Mouse (Mus musculus) myocyte (in vitro differentiated cells): ENCODE measurements around the gene Lnx2. TPM values are rescaled to one million over a fixed set of nuclear protein-coding genes. Genes with fewer than 3 reads are reported as not detected.

Experiments
- H3K27me3 ChIP-seq: one replicate; pipeline ENCODE4 v1.6.1; 2011; ENCODE audit not compliant: control insufficient read depth, insufficient read depth, insufficient read length
- H3K36me3 ChIP-seq: one replicate; pipeline ENCODE4 v1.6.1; 2011; ENCODE audit not compliant: control insufficient read depth, insufficient read depth
- H3K4me2 ChIP-seq: one replicate; pipeline ENCODE4 v1.6.1; 2011; ENCODE audit warnings: low read depth, control low read depth
- H3K4me3 ChIP-seq: one replicate; pipeline ENCODE4 v1.5.1; 2011; ENCODE audit warnings: mild to moderate bottlenecking, control low read depth, moderate library complexity
- H3K79me2 ChIP-seq: one replicate; pipeline ENCODE4 v1.6.1; 2011; ENCODE audit not compliant: control insufficient read depth, insufficient read depth
- H3ac ChIP-seq: one replicate; pipeline ENCODE4 v1.6.1; 2011; ENCODE audit not compliant: control insufficient read depth, insufficient read length
- CEBPB ChIP-seq: IDR thresholded peaks from 2 replicates; pipeline ENCODE4 v1.6.1; 2011; ENCODE audit warnings: mild to moderate bottlenecking, moderate library complexity; ENCODE audit not compliant: poor library complexity, insufficient read depth, severe bottlenecking
- E2F4 ChIP-seq: IDR thresholded peaks from one replicate; pipeline ENCODE4 v1.6.1; 2011; ENCODE audit warnings: mild to moderate bottlenecking, control low read depth, moderate library complexity; ENCODE audit not compliant: insufficient read depth
- MAX ChIP-seq: IDR thresholded peaks from one replicate; pipeline ENCODE4 v1.6.1; 2011; ENCODE audit warnings: low read depth, mild to moderate bottlenecking, control low read depth
- MYOD1 ChIP-seq, 3 experiments: IDR thresholded peaks; one replicate each; pipeline ENCODE4 v1.6.1; 2011; ENCODE audit warnings: control low read depth in 2 of 3, low read depth in 2 of 3, mild to moderate bottlenecking in 2 of 3, moderate library complexity in 1 of 3; ENCODE audit not compliant: insufficient read length in 2 of 3, control insufficient read depth in 1 of 3
- MYOG ChIP-seq, 3 experiments: IDR thresholded peaks; one replicate each; pipeline ENCODE4 v1.6.1; 2011; ENCODE audit warnings: control low read depth in 2 of 3, low read depth in 2 of 3, mild to moderate bottlenecking in 2 of 3; ENCODE audit not compliant: insufficient read length in 2 of 3, control insufficient read depth in 1 of 3, insufficient read depth in 1 of 3
- POLR2A ChIP-seq: IDR thresholded peaks from one replicate; pipeline ENCODE4 v1.6.1; 2011; ENCODE audit warnings: low read depth, mild to moderate bottlenecking, control low read depth, moderate library complexity; ENCODE audit not compliant: insufficient read length
- POLR2AphosphoS2 ChIP-seq: IDR thresholded peaks from one replicate; pipeline ENCODE4 v1.6.1; 2011; ENCODE audit warnings: low read depth, control low read depth; ENCODE audit not compliant: insufficient read length
- REST ChIP-seq: IDR thresholded peaks from one replicate; pipeline ENCODE4 v1.6.1; 2011; ENCODE audit warnings: mild to moderate bottlenecking, control low read depth, moderate library complexity; ENCODE audit not compliant: insufficient read depth, insufficient read length
- SRF ChIP-seq: IDR thresholded peaks from one replicate; pipeline ENCODE4 v1.6.1; 2011; ENCODE audit warnings: low read depth; ENCODE audit not compliant: control insufficient read depth, insufficient read length
- TCF12 ChIP-seq: IDR thresholded peaks from one replicate; pipeline ENCODE4 v1.6.1; 2011; ENCODE audit warnings: mild to moderate bottlenecking, control low read depth; ENCODE audit not compliant: poor library complexity, insufficient read depth, severe bottlenecking
- TCF3 ChIP-seq: IDR thresholded peaks from one replicate; pipeline ENCODE4 v1.6.1; 2011; ENCODE audit warnings: low read depth, control low read depth; ENCODE audit not compliant: insufficient read length
- USF1 ChIP-seq: IDR thresholded peaks from one replicate; pipeline ENCODE4 v1.6.1; 2011; ENCODE audit warnings: low read depth, mild to moderate bottlenecking, control low read depth, moderate library complexity
- polyA plus RNA-seq: library from polyadenylated mRNA; unstranded; fragments of >200 nt; fragmentation: generic; extraction: Trizol; gene quantifications from one replicate; pipeline ENCODE4 v1.2.1, GENCODE M21; 2012; ENCODE audit warnings: missing spikeins

The Lnx2 gene
- polyA plus RNA-seq, 1 experiment, result 2.2 TPM

DNA sequence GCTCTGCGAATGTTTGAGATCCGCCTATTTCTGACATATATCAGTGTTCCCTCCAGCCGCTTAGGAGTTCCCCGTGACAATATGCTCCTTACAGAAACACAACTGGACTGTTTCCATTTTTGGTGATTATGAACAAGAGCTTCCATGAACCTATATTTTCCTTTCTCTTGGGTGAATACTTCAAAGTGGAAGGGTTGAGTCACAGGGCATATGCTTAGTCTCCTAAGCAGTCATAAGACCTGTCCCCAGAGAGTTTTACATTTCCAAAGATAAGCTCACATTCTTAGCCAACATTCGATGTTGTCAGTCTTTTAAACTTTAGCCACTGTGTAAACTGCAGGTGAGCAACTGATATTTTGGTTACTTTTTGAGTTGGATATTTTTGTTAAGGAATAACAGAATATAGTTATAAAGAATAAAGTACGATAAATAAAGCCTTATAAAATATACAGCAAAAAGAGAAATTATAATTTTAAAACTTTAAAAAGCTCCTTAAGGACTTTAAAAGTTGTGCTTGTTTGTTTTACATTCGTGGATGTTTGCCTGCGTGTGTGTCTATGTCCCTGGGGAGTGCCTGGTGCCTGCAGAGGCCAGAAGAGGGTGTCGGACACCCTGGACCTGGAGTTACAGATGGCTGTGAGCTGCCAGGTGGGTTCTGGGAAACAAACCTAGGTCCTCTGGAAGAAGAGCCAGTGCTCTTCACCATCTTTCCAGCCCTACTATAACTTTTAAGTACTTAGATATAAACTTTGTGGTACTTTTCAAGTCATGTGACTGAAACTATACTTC lies 18.6 kb downstream of the Lnx2 start:
- TF ChIP-seq TCF3 (no peak), TCF12 (no peak), MAX (no peak), E2F4 (no peak), SRF (no peak), USF1 (no peak), POLR2A (no peak), MYOD1 (IDR thresholded peaks at IDR 0.05; ENCODE audit: control insufficient read depth in 1 of 3, insufficient read length in 2 of 3, low read depth in 2 of 3) (no peak), POLR2AphosphoS2 (no peak), CEBPB (no peak), MYOG (IDR thresholded peaks at IDR 0.05; ENCODE audit: control insufficient read depth in 1 of 3, insufficient read depth in 1 of 3, insufficient read length in 2 of 3, low read depth in 2 of 3) (no peak), REST (no peak)
- H3K4me3 ChIP-seq, result no peak overlapping the region
- peak overlapping the region; percentile 31 for H3K4me2 ChIP-seq
- no peaks in the 10 kb centered on the region for H3K36me3 ChIP-seq
- no peaks in the 10 kb centered on the region for H3K27me3 ChIP-seq
- H3K79me2 ChIP-seq, result peaks cover 9% of the 10 kb centered on the region
- H3ac ChIP-seq, result no peak overlapping the region

- peak overlapping the region; percentile 67 for H3K4me2 ChIP-seq
- H3K36me3 ChIP-seq, result no peaks in the 10 kb centered on the region
- peaks cover 2% of the 10 kb centered on the region for H3K79me2 ChIP-seq
- no peaks in the 10 kb centered on the region for H3K27me3 ChIP-seq
- TF ChIP-seq MYOD1 (IDR thresholded peaks at IDR 0.05; ENCODE audit: control insufficient read depth in 1 of 3, insufficient read length in 2 of 3, low read depth in 2 of 3) (no peak), E2F4 (no peak), MYOG (IDR thresholded peaks at IDR 0.05; ENCODE audit: control insufficient read depth in 1 of 3, insufficient read depth in 1 of 3, insufficient read length in 2 of 3, low read depth in 2 of 3) (no peak)
- H3K4me3 ChIP-seq, result no peak overlapping the region
- H3ac ChIP-seq, result no peak overlapping the region
These were observed 19.6 kb downstream of the Lnx2 start for GRCm38 (mm10) chr5:147056712-147057290.

DNA sequence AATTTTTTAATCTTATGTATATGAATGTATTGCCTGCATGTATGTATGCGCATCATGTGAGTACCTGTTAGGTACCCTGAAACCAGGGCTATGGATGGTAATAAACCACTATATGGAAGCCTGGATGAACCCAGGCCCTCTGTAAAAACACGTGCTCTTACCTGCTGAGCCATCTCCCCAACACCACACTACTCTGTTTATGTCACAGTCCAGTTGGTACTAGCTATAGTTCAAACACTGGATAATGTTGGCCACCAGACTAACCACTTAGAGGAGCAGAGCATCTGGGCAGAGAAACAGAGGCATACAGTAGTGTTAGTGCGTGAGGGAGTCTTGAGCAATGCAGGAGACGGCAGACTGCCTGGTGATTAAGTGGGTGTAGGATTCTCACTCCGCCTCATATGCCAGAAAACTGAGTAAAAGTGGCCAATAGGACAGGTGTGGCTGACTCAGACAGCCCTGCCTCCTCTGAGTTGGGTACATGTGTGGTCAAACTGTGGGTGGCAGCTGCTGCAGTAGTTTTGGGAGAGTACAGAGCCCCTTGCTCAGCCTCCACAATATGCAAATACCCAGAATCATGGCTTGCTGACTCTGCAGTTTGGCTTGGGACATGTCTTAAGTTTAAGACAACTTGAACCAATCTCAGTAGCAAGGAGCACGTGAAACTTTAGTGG lies 20.7 kb downstream of the Lnx2 start:
- no peaks in the 10 kb centered on the region for H3K27me3 ChIP-seq
- H3K79me2 ChIP-seq, result no peaks in the 10 kb centered on the region
- H3K4me2 ChIP-seq, result peak overlapping the region; percentile 67
- TF ChIP-seq MYOD1 (IDR thresholded peaks at IDR 0.05; ENCODE audit: control insufficient read depth in 1 of 3, insufficient read length in 2 of 3, low read depth in 2 of 3) (peak in 2 of 3 experiments; percentile 92 to 97), POLR2A (peak; percentile 21), TCF12 (peak; percentile 66), MAX (no peak), SRF (no peak), TCF3 (peak; percentile 60), CEBPB (peak; percentile 79), POLR2AphosphoS2 (no peak), E2F4 (no peak), MYOG (IDR thresholded peaks at IDR 0.05; ENCODE audit: control insufficient read depth in 1 of 3, insufficient read depth in 1 of 3, insufficient read length in 2 of 3, low read depth in 2 of 3) (peak; percentile 33 to 94 (median 82)), USF1 (no peak)
- no peak overlapping the region for H3K4me3 ChIP-seq
- H3ac ChIP-seq, result no peak overlapping the region
- no peaks in the 10 kb centered on the region for H3K36me3 ChIP-seq

DNA sequence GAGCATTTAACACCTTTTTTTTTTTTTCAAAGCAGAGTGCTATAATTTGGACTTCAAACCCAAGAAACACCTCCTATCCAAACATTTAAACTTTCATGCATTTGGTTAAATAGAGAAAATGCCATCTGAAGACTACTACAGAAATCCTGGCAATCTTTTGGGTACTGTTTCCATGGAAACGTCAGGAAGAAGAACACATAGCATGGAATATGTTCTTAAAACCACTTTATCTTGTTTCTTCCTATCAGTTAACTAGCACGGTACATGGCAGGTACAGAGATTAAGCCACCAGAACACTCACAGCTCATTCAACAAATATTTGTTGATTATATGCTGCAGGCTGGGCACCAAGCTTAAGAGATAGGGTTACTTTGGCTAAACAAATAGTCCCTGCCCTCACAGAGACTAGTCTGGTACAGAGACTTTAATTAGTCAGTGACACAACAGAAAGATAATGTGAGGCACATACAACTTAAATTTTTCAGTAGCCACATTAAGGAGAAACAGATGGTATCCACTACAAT lies 21.6 kb downstream of the Lnx2 start:
- H3K27me3 ChIP-seq, result no peaks in the 10 kb centered on the region
- peak overlapping the region; percentile 67 for H3K4me2 ChIP-seq
- TF ChIP-seq MYOG (IDR thresholded peaks at IDR 0.05; ENCODE audit: control insufficient read depth in 1 of 3, insufficient read depth in 1 of 3, insufficient read length in 2 of 3, low read depth in 2 of 3) (no peak), USF1 (no peak), MYOD1 (IDR thresholded peaks at IDR 0.05; ENCODE audit: control insufficient read depth in 1 of 3, insufficient read length in 2 of 3, low read depth in 2 of 3) (no peak), E2F4 (no peak), TCF3 (no peak), TCF12 (no peak), POLR2A (no peak), CEBPB (no peak), SRF (no peak), POLR2AphosphoS2 (no peak), REST (no peak), MAX (no peak)
- no peaks in the 10 kb centered on the region for H3K36me3 ChIP-seq
- H3K79me2 ChIP-seq, result no peaks in the 10 kb centered on the region
- no peak overlapping the region for H3K4me3 ChIP-seq
- no peak overlapping the region for H3ac ChIP-seq
